Mouse (Mus musculus) lung, adult 2 months (tissue): ENCODE measurements around the gene Gm20388.

ENCODE experiments used
- CTCF ChIP-seq: fragments of 200-500 bp; IDR thresholded peaks from 2 replicates; pipeline ENCODE4 v1.5.1; 2011; ENCODE audit warnings: mild to moderate bottlenecking, low read length, control low read depth; ENCODE audit not compliant: insufficient read depth
- POLR2A ChIP-seq: fragments of 200-500 bp; IDR thresholded peaks from 2 replicates; pipeline ENCODE4 v1.6.1; 2011; ENCODE audit warnings: low read depth, mild to moderate bottlenecking, control low read depth, low read length, borderline replicate concordance; ENCODE audit errors: extremely low read depth

DNA sequence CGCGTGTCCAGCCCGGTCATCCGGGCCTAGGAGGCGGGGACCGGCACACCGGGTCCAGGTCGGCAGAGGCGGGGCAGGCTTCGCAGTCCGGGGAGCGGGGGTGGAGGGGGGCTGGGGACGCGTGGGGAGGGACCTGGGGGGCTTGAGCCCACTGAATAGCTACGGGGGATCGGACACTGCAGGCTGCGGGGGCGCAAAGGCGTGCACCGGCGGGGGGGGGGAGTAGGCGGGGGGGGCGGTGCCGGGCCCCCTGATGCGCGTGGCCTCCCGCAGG is 1173.2 kb downstream of the Gm20388 start:
- TF ChIP-seq CTCF (no peak), POLR2A (no peak)
